21 mouse cellular contexts compared by ENCODE assay signal in genomic region chr2:20560581-20560980, GRCm38 (mm10).
DNase-seq lines count a peak whose midpoint lies in the region; ATAC-seq and TF ChIP-seq lines count a peak whose summit lies in the region.
"Had no signal": no experiment of that assay in that cellular context is flagged by ENCODE, and none has a peak within 500 bp of the region (broad histone marks: within the 10 kb centered on the region; RNA-seq: fewer than 3 reads in every experiment).

No protein-coding gene starts in this region.

- no peak for TF ChIP-seq RAD21 in CH12.LX (IDR thresholded peaks at IDR 0.05; ENCODE audit: low read depth, low read length)

- in situ Hi-C loops in CH12.LX (cut with MboI; ENCODE audit: low pct_ligation_motif_present, low pct_unique_long_range_greater_than_20kb, low sequenced_read_pairs), result no loop called here

- TF ChIP-seq CTCF in CH12.LX (conservative IDR thresholded peaks at IDR 0.05 in 1 of 2, IDR thresholded peaks at IDR 0.05 in 1 of 2; ENCODE audit: low read depth in 2 of 2, low read length in 2 of 2), result no peak
- TF ChIP-seq CTCF in intestine, postnatal 0 days (IDR thresholded peaks at IDR 0.05; ENCODE audit: low read depth), result no peak

- peaks cover 7% of the 10 kb centered on the region; the same call in 1 of the 2 replicates for H3K79me2 ChIP-seq in CH12.LX (replicated peaks; ENCODE audit: control insufficient read depth, extremely low read depth, insufficient read depth, poor library complexity, severe bottlenecking)

- dilution Hi-C loops in CH12.LX (cut with MboI; ENCODE audit: extremely low pct_ligation_motif_present, extremely low pct_unique_long_range_greater_than_20kb, low sequenced_read_pairs), result no loop called here

- TF ChIP-seq POLR2A in CH12.LX (IDR thresholded peaks at IDR 0.05; ENCODE audit: low read depth, low read length), result 0 out of 2 replicates have a peak, but pooled peaks have one; percentile 36

- H3K4me1 ChIP-seq in intestine, embryonic 16.5 days (ENCODE audit: control insufficient read depth, insufficient read depth, low read length), result peaks cover 10% of the 10 kb centered on the region
- 0 out of 2 replicates have a peak, but pooled peaks cover 7% of the 10 kb centered on the region for H3K4me1 ChIP-seq in intestine, embryonic 15.5 days (replicated peaks)
- peaks cover 6 to 45% of the 10 kb centered on the region in 2 experiments; a peak in 3 of 4 replicates for H3K4me1 ChIP-seq in CH12.LX (ENCODE audit: control insufficient read depth in 1 of 2, insufficient read depth in 2 of 2)
- peaks cover 10% of the 10 kb centered on the region for H3K4me1 ChIP-seq in intestine, postnatal 0 days (replicated peaks; ENCODE audit: control insufficient read depth, insufficient read depth, low read length)
- no peaks in the 10 kb centered on the region for H3K4me1 ChIP-seq in hindbrain, embryonic 16.5 days (ENCODE audit: control insufficient read depth, insufficient read depth, low read depth, low read length)
- H3K4me1 ChIP-seq: forebrain, embryonic 13.5 days; forebrain, embryonic 15.5 days had no signal

- no peaks in the 10 kb centered on the region for H3K36me3 ChIP-seq in intestine, embryonic 16.5 days (ENCODE audit: control insufficient read depth, insufficient read depth, low read length)
- H3K36me3 ChIP-seq in intestine, embryonic 15.5 days, result no peaks in the 10 kb centered on the region
- H3K36me3 ChIP-seq in CH12.LX (replicated peaks in 1 of 2; ENCODE audit: control insufficient read depth in 1 of 2, insufficient read depth in 1 of 2, low read length in 1 of 2), result peaks cover 0 to 14% of the 10 kb centered on the region in 2 experiments
- no peaks in the 10 kb centered on the region; the same call in 1 of the 2 replicates for H3K36me3 ChIP-seq in intestine, postnatal 0 days (ENCODE audit: control insufficient read depth, insufficient read depth)
- H3K36me3 ChIP-seq in hindbrain, embryonic 16.5 days (ENCODE audit: control insufficient read depth, insufficient read depth, low read length), result no peaks in the 10 kb centered on the region
- H3K36me3 ChIP-seq: embryonic facial prominence, embryonic 10.5 days; embryonic facial prominence, embryonic 12.5 days; forebrain, embryonic 15.5 days; G1E had no signal

- no peak overlapping the region for H3K9ac ChIP-seq in intestine, embryonic 16.5 days (ENCODE audit: low read depth, low read length)
- no peak overlapping the region for H3K9ac ChIP-seq in intestine, embryonic 15.5 days
- H3K9ac ChIP-seq in CH12.LX (ENCODE audit: insufficient read depth, low read depth), result peak overlapping the region; percentile 73
- no peak overlapping the region for H3K9ac ChIP-seq in intestine, postnatal 0 days (ENCODE audit: low read depth, low read length)
- no peak overlapping the region for H3K9ac ChIP-seq in hindbrain, embryonic 16.5 days (ENCODE audit: low read depth, low read length)
- H3K9ac ChIP-seq: embryonic facial prominence, embryonic 12.5 days; forebrain, embryonic 13.5 days; forebrain, embryonic 15.5 days had no signal

- H3K4me3 ChIP-seq in intestine, embryonic 16.5 days (ENCODE audit: low read length), result no peak overlapping the region
- no peak overlapping the region for H3K4me3 ChIP-seq in intestine, embryonic 15.5 days (replicated peaks)
- peak overlapping the region; percentile 60 to 66 (median 64) for H3K4me3 ChIP-seq in CH12.LX (replicated peaks in 1 of 3; ENCODE audit: low read depth in 2 of 3, low read length in 2 of 3, poor library complexity in 1 of 3)
- H3K4me3 ChIP-seq in intestine, postnatal 0 days (ENCODE audit: low read depth, low read length), result no peak overlapping the region
- no peak overlapping the region for H3K4me3 ChIP-seq in hindbrain, embryonic 16.5 days (ENCODE audit: low read length)
- H3K4me3 ChIP-seq: embryonic facial prominence, embryonic 10.5 days; embryonic facial prominence, embryonic 12.5 days; forebrain, embryonic 13.5 days; forebrain, embryonic 15.5 days had no signal

- no peak for ATAC-seq in intestine, embryonic 16.5 days
- ATAC-seq in intestine, embryonic 15.5 days, result no peak
- no peak for ATAC-seq in intestine, postnatal 0 days
- no peak for ATAC-seq in hindbrain, embryonic 16.5 days
- ATAC-seq: activated CD4-positive, CD25-positive, alpha-beta regulatory T cell, adult 4 months; forebrain, embryonic 13.5 days; forebrain, embryonic 15.5 days; Patski had no signal

- no peaks in the 10 kb centered on the region for H3K9me3 ChIP-seq in intestine, embryonic 16.5 days (ENCODE audit: control insufficient read depth, low read length)
- H3K9me3 ChIP-seq in intestine, embryonic 15.5 days, result no peaks in the 10 kb centered on the region
- H3K9me3 ChIP-seq in CH12.LX (replicated peaks; ENCODE audit: low read length), result no peaks in the 10 kb centered on the region
- no peaks in the 10 kb centered on the region for H3K9me3 ChIP-seq in intestine, postnatal 0 days (ENCODE audit: control insufficient read depth)
- H3K9me3 ChIP-seq in hindbrain, embryonic 16.5 days (ENCODE audit: control insufficient read depth, low read length), result no peaks in the 10 kb centered on the region
- H3K9me3 ChIP-seq: embryonic facial prominence, embryonic 10.5 days; embryonic facial prominence, embryonic 12.5 days; forebrain, embryonic 13.5 days; forebrain, embryonic 15.5 days; G1E had no signal

- 0 out of 2 replicates have a peak overlapping the region, but pooled peaks have one; percentile 5 for H3K27ac ChIP-seq in intestine, embryonic 16.5 days (ENCODE audit: low read length)
- no peak overlapping the region for H3K27ac ChIP-seq in intestine, embryonic 15.5 days
- H3K27ac ChIP-seq in CH12.LX (ENCODE audit: insufficient read depth, low read depth), result peak overlapping the region; percentile 56; the same call in 1 of the 2 replicates
- peak overlapping the region; percentile 80 for H3K27ac ChIP-seq in intestine, postnatal 0 days (ENCODE audit: low read depth, low read length)
- no peak overlapping the region for H3K27ac ChIP-seq in hindbrain, embryonic 16.5 days (ENCODE audit: low read depth, low read length)
- H3K27ac ChIP-seq: embryonic facial prominence, embryonic 10.5 days; embryonic facial prominence, embryonic 12.5 days; forebrain, embryonic 13.5 days; forebrain, embryonic 15.5 days had no signal

- no peak overlapping the region for H3K4me2 ChIP-seq in intestine, embryonic 16.5 days (ENCODE audit: low read depth, low read length)
- no peak overlapping the region for H3K4me2 ChIP-seq in intestine, embryonic 15.5 days (replicated peaks)
- peak overlapping the region; percentile 80 for H3K4me2 ChIP-seq in CH12.LX (ENCODE audit: insufficient read depth, low read depth, poor library complexity, severe bottlenecking)
- H3K4me2 ChIP-seq in intestine, postnatal 0 days (replicated peaks; ENCODE audit: low read depth), result peak overlapping the region; percentile 54
- H3K4me2 ChIP-seq in hindbrain, embryonic 16.5 days (ENCODE audit: low read length), result no peak overlapping the region
- H3K4me2 ChIP-seq: embryonic facial prominence, embryonic 12.5 days; forebrain, embryonic 13.5 days; forebrain, embryonic 15.5 days had no signal

- WGBS in intestine, embryonic 16.5 days, result 89% methylated on average over 9 of the region's 9 CpGs
- 90% methylated on average over 9 of the region's 9 CpGs for WGBS in intestine, embryonic 15.5 days
- WGBS in intestine, postnatal 0 days, result 83% methylated on average over 9 of the region's 9 CpGs
- WGBS in hindbrain, embryonic 16.5 days, result 93% methylated on average over 9 of the region's 9 CpGs

- H3K27me3 ChIP-seq in intestine, embryonic 16.5 days (replicated peaks; ENCODE audit: control insufficient read depth, insufficient read depth, low read length), result no peaks in the 10 kb centered on the region
- H3K27me3 ChIP-seq in intestine, embryonic 15.5 days (replicated peaks), result no peaks in the 10 kb centered on the region
- no peaks in the 10 kb centered on the region for H3K27me3 ChIP-seq in CH12.LX (replicated peaks)
- no peaks in the 10 kb centered on the region for H3K27me3 ChIP-seq in intestine, postnatal 0 days (replicated peaks; ENCODE audit: control insufficient read depth, insufficient read depth, low read length)
- H3K27me3 ChIP-seq in hindbrain, embryonic 16.5 days (replicated peaks; ENCODE audit: control insufficient read depth, insufficient read depth, low read length), result no peaks in the 10 kb centered on the region
- H3K27me3 ChIP-seq: embryonic facial prominence, embryonic 12.5 days; forebrain, embryonic 13.5 days; forebrain, embryonic 15.5 days; Patski had no signal

- TF ChIP-seq EP300 in CH12.LX (IDR thresholded peaks at IDR 0.05; ENCODE audit: low read length), result no peak

- DNase-seq in CH12.LX (ENCODE audit: extremely low read depth), result peak; percentile 53
- no peak for DNase-seq in layer of hippocampus, adult 8-10 months (ENCODE audit: low spot score in 2 of 2)
- DNase-seq: adrenal gland, adult 8-10 months; adrenal gland, postnatal 14 days; adrenal gland, postnatal 36 days; cerebellum, adult 11-12 months; cerebellum, adult 2 months; cerebellum, adult 9-10 months; cerebellum, postnatal 10 days; cerebellum, postnatal 25 days had no signal

TF ChIP-seq in CH12.LX, 34 proteins besides CTCF, POLR2A, EP300 and RAD21 (continues in another document):
- TF ChIP-seq IRF4 (IDR thresholded peaks at IDR 0.05; ENCODE audit: low read depth, low read length) (0 out of 2 replicates have a peak, but pooled peaks have one; percentile 12), ZNF384 (IDR thresholded peaks at IDR 0.05; ENCODE audit: low read depth, low read length) (peak; percentile 6; the same call in 1 of the 2 replicates), USF1 (IDR thresholded peaks at IDR 0.05; ENCODE audit: low read depth, low read length) (no peak), MAX (IDR thresholded peaks at IDR 0.05; ENCODE audit: low read length) (peak; percentile 30; the same call in 1 of the 2 replicates), RCOR1 (conservative IDR thresholded peaks at IDR 0.05; ENCODE audit: low read depth, low read length) (0 out of 2 replicates have a peak, but pooled peaks have one; percentile 40), ETS1 (conservative IDR thresholded peaks at IDR 0.05; ENCODE audit: low read depth, low read length) (peak; percentile 24; the same call in 1 of the 2 replicates), HCFC1 (IDR thresholded peaks at IDR 0.05; ENCODE audit: low read depth, low read length) (no peak), NELFE (IDR thresholded peaks at IDR 0.05; ENCODE audit: low read depth, low read length) (no peak), MEF2A (IDR thresholded peaks at IDR 0.05; ENCODE audit: borderline replicate concordance, low read depth, low read length) (0 out of 2 replicates have a peak, but pooled peaks have one; percentile 17), SMC3 (IDR thresholded peaks at IDR 0.05; ENCODE audit: low read depth, low read length) (peak; percentile 2; the same call in 1 of the 2 replicates), ZMIZ1 (IDR thresholded peaks at IDR 0.05; ENCODE audit: low read depth, low read length) (no peak), MYC (IDR thresholded peaks at IDR 0.05; ENCODE audit: low read depth, low read length) (peak; percentile 48; the same call in 1 of the 2 replicates), CHD1 (IDR thresholded peaks at IDR 0.05; ENCODE audit: low read depth, low read length) (0 out of 2 replicates have a peak, but pooled peaks have one; percentile 37), SIN3A (IDR thresholded peaks at IDR 0.05; ENCODE audit: low read length) (peak; percentile 65), ZKSCAN1 (IDR thresholded peaks at IDR 0.05; ENCODE audit: borderline replicate concordance, low read depth, low read length) (no peak)

Comparison
In these comparisons a context has a peak if more than half of its experiments do, and no peak if none do; other contexts are left out.
1. H3K27ac ChIP-seq: peak in intestine, embryonic 16.5 days (single experiment), CH12.LX (single experiment) and intestine, postnatal 0 days (single experiment); none in intestine, embryonic 15.5 days (single experiment) and hindbrain, embryonic 16.5 days (single experiment).
2. H3K4me2 ChIP-seq: peak in CH12.LX (single experiment) and intestine, postnatal 0 days (single experiment); none in intestine, embryonic 16.5 days (single experiment), intestine, embryonic 15.5 days (single experiment) and hindbrain, embryonic 16.5 days (single experiment).
3. H3K4me3 ChIP-seq: peak in CH12.LX (3 of 3); none in intestine, embryonic 16.5 days (single experiment), intestine, embryonic 15.5 days (single experiment), intestine, postnatal 0 days (single experiment) and hindbrain, embryonic 16.5 days (single experiment).